In genomic region chr3:41182036-41182899, GRCm38 (mm10) we compare ENCODE assay signal across 8 mouse cellular contexts.
DNase-seq lines count a peak whose midpoint lies in the region; ATAC-seq and TF ChIP-seq lines count a peak whose summit lies in the region.

No protein-coding gene starts in this region.

- 52% methylated on average over 15 of the region's 15 CpGs for whole genome bisulfite sequencing in heart, embryonic 11.5 days (ENCODE audit: insufficient replicate concordance)
- WGBS in kidney, embryonic 15.5 days, result 47% methylated on average over 15 of the region's 15 CpGs
- 44% methylated on average over 15 of the region's 15 CpGs for WGBS in limb, embryonic 15.5 days

- TF ChIP-seq POLR2A in myocyte (IDR thresholded peaks at IDR 0.05; ENCODE audit: insufficient read length, low read depth), result no peak

- H3K27me3 ChIP-seq in heart, embryonic 11.5 days (ENCODE audit: control insufficient read depth, insufficient read depth, low read length), result no peaks in the 10 kb centered on the region
- no peaks in the 10 kb centered on the region for H3K27me3 ChIP-seq in kidney, embryonic 15.5 days
- peaks cover 3% of the 10 kb centered on the region; the same call in 1 of the 2 replicates for H3K27me3 ChIP-seq in limb, embryonic 15.5 days
- no peaks in the 10 kb centered on the region for H3K27me3 ChIP-seq in myocyte (ENCODE audit: control insufficient read depth, insufficient read depth, insufficient read length)

- H3K27ac ChIP-seq in heart, embryonic 11.5 days (ENCODE audit: low read depth, low read length), result no peak overlapping the region
- H3K27ac ChIP-seq in kidney, embryonic 15.5 days, result no peak overlapping the region
- H3K27ac ChIP-seq in limb, embryonic 15.5 days, result no peak overlapping the region

- H3K4me3 ChIP-seq in heart, embryonic 11.5 days (ENCODE audit: low read depth, low read length), result no peak overlapping the region
- H3K4me3 ChIP-seq in kidney, embryonic 15.5 days (replicated peaks), result no peak overlapping the region
- H3K4me3 ChIP-seq in limb, embryonic 15.5 days, result no peak overlapping the region
- no peak overlapping the region for H3K4me3 ChIP-seq in myocyte

- no peak overlapping the region for H3K4me2 ChIP-seq in heart, embryonic 11.5 days
- 0 out of 2 replicates have a peak overlapping the region, but pooled peaks have one; percentile 5 for H3K4me2 ChIP-seq in kidney, embryonic 15.5 days
- H3K4me2 ChIP-seq in limb, embryonic 15.5 days, result no peak overlapping the region
- H3K4me2 ChIP-seq in myocyte (ENCODE audit: low read depth), result peak overlapping the region; percentile 99

- no peak overlapping the region for H3ac ChIP-seq in myocyte (ENCODE audit: control insufficient read depth, insufficient read length)

- no peak overlapping the region for H3K9ac ChIP-seq in heart, embryonic 11.5 days (ENCODE audit: low read depth, low read length)
- no peak overlapping the region for H3K9ac ChIP-seq in kidney, embryonic 15.5 days
- no peak overlapping the region for H3K9ac ChIP-seq in limb, embryonic 15.5 days

- H3K9me3 ChIP-seq in heart, embryonic 11.5 days (replicated peaks; ENCODE audit: control insufficient read depth, low read length), result no peaks in the 10 kb centered on the region
- no peaks in the 10 kb centered on the region for H3K9me3 ChIP-seq in kidney, embryonic 15.5 days (replicated peaks)
- no peaks in the 10 kb centered on the region for H3K9me3 ChIP-seq in limb, embryonic 15.5 days

- peaks cover 11% of the 10 kb centered on the region; the same call in 1 of the 2 replicates for H3K4me1 ChIP-seq in heart, embryonic 11.5 days (ENCODE audit: control insufficient read depth, insufficient read depth, low read length)
- peaks cover 19% of the 10 kb centered on the region for H3K4me1 ChIP-seq in kidney, embryonic 15.5 days
- H3K4me1 ChIP-seq in limb, embryonic 15.5 days, result peaks cover 8% of the 10 kb centered on the region

- no peaks in the 10 kb centered on the region for H3K79me2 ChIP-seq in myocyte (ENCODE audit: control insufficient read depth, insufficient read depth)

- DNase-seq in B cell, adult 2 months, result peak; percentile 76
- DNase-seq in brain, adult 2 months (ENCODE audit: low read depth, low spot score), result peak; percentile 93
- peak; percentile 78 to 93 for DNase-seq in spleen, postnatal 4 days (ENCODE audit: low spot score in 2 of 2)

- ATAC-seq in erythroblast, adult 5-6 weeks (replicated peaks; ENCODE audit: low FRiP score, poor library complexity, severe bottlenecking), result peak; percentile 75
- peak; percentile 47 for ATAC-seq in heart, embryonic 11.5 days (replicated peaks; ENCODE audit: insufficient number of reproducible peaks, low FRiP score, low TSS enrichment)
- peak; percentile 88 for ATAC-seq in kidney, embryonic 15.5 days (replicated peaks; ENCODE audit: low FRiP score)
- ATAC-seq in limb, embryonic 15.5 days (ENCODE audit: insufficient number of reproducible peaks, low FRiP score, low TSS enrichment, low read depth), result peak; percentile 82

- H3K36me3 ChIP-seq in heart, embryonic 11.5 days (ENCODE audit: control insufficient read depth, insufficient read depth, low read length), result no peaks in the 10 kb centered on the region
- no peaks in the 10 kb centered on the region for H3K36me3 ChIP-seq in kidney, embryonic 15.5 days
- H3K36me3 ChIP-seq in limb, embryonic 15.5 days, result no peaks in the 10 kb centered on the region
- H3K36me3 ChIP-seq in myocyte (ENCODE audit: control insufficient read depth, insufficient read depth), result no peaks in the 10 kb centered on the region

TF ChIP-seq in myocyte, 11 proteins besides CTCF, POLR2A, EP300 and RAD21:
- TF ChIP-seq REST (IDR thresholded peaks at IDR 0.05; ENCODE audit: insufficient read depth, insufficient read length) (no peak), MYOG (IDR thresholded peaks at IDR 0.05; ENCODE audit: control insufficient read depth in 1 of 3, insufficient read depth in 1 of 3, insufficient read length in 2 of 3, low read depth in 2 of 3) (peak in 2 of 3 experiments; percentile 1), SRF (IDR thresholded peaks at IDR 0.05; ENCODE audit: control insufficient read depth, insufficient read length, low read depth) (no peak), POLR2AphosphoS2 (IDR thresholded peaks at IDR 0.05; ENCODE audit: insufficient read length, low read depth) (no peak), MYOD1 (IDR thresholded peaks at IDR 0.05; ENCODE audit: control insufficient read depth in 1 of 3, insufficient read length in 2 of 3, low read depth in 2 of 3) (peak; percentile 18 to 47 (median 47)), TCF12 (IDR thresholded peaks at IDR 0.05; ENCODE audit: insufficient read depth, poor library complexity, severe bottlenecking) (no peak), USF1 (IDR thresholded peaks at IDR 0.05; ENCODE audit: low read depth) (peak; percentile 80), MAX (IDR thresholded peaks at IDR 0.05; ENCODE audit: low read depth) (no peak)

Comparison
In these comparisons a context has a peak if more than half of its experiments do, and no peak if none do; other contexts are left out.
1. H3K4me2 ChIP-seq: peak in kidney, embryonic 15.5 days (single experiment) and myocyte (single experiment); none in heart, embryonic 11.5 days (single experiment) and limb, embryonic 15.5 days (single experiment).
2. Peak in every context shown above with its lines, with median percentiles within 50 percentile points of each other: DNase-seq and ATAC-seq.